Mouse (Mus musculus) left cerebral cortex, adult 18-20 months (tissue): ENCODE measurements around the gene Cyp11a1. TPM values are rescaled to one million over a fixed set of nuclear protein-coding genes. Genes with fewer than 3 reads are reported as not detected.

Experiments
- DNase-seq, 2 experiments: peaks; one replicate each; pipeline ENCODE4 v3.0.0; 2021 to 2022; ENCODE audit warnings: low spot score in 2 of 2, mixed read lengths in 1 of 2
- long read RNA-seq, 2 experiments: library from polyadenylated mRNA; stranded (forward); transcript quantifications; one replicate each; pipeline ENCODE4 v2.0.0; 2021
- total RNA-seq, 2 experiments: library from RNA; stranded (reverse); gene quantifications; 2 replicates each; pipeline ENCODE4 v1.2.3; 2021

The Cyp11a1 gene
- total RNA-seq, result 1 to 10 TPM; 1.8 to 2.7 TPM
- long read RNA-seq, experiment 1, partial matches to known transcripts, result 1 of 3 reads
- long read RNA-seq, experiment 1, other reads (novel, unspliced or antisense), result 2 of 3 reads
- long read RNA-seq, experiment 2, partial matches to known transcripts, result 5 of 6 reads
- long read RNA-seq, experiment 2, other reads (novel, unspliced or antisense), result 1 of 6 reads

DNA sequence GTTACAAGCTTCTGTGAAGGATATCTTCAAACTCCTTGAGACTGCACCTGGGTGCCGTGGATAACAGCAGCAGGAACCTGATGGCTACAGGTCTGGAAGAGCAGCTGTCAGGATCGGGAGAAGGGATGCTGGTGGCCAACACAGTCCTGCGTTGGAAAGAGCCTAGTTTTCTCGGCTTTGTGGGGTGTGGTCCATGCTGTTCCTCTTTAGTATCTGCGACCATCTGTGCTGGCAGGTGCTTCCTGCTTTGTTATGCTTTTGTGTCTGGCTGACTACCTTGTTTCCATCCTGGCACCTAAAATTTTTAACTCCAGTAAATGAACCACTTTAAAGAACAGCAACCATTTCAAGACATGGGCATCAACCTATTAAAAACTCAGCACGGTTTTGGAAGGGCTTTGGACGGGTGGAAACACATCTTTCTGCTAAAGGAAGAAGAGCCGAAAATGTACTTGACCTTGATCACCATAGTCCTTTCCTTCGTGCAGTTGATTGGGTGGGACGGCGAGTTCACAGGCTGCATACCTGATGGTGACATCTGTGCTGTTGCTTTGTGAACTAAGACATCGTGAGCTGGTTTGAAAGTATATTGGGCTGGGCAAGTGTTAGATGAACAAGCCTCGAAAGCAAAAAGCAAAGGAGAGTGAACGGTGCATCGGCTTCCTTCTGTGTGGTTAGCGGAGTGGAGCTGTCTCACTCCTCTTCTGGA lies at the start of gene Cyp11a1:
Gene Cyp11a1 (plus strand): TSS at position 659 of the 709 bp plus-strand sequence.
- DNase-seq, result no peak

DNA sequence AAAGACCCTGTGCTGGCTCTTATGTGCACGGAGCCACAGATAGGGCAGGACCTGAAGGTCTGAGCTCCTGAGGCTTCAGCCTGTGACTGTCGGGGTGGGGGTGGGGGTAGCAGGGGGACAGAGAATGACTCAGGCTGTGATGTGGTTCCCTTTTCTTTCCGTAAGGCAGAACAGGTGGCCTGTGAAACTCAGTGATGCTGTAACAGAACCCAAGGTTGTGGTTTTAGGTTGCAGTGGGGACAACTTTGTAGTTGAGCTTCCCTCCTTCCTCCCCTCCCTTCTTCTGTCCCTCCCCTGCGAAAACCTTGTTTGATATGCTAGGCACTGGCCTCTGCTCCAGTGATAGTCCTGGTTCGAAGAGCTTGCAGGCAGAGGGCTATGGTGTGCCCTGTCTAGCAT lies 49.4 kb upstream of the Cyp11a1 start:
- DNase-seq, result no peak

DNA sequence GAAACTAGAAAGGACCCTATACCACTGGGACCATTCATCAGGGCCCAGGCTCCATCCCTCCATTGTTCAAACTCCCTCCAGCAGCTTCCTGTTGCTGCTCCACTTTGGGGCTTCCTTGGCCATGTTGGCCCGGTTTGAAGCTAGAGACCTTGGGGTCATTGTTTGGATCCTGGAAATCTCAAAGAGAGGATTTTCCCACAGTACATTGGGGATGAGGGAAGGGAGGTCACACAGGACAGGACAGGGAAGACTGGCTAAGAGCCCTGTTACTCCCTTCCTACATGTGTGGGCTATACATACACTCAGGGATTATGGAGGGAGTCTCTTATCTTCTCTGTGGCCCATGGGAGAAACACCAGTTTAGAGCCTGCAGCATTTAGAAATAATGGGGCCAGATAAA lies 47.6 kb upstream of the Cyp11a1 start:
- no peak for DNase-seq

DNA sequence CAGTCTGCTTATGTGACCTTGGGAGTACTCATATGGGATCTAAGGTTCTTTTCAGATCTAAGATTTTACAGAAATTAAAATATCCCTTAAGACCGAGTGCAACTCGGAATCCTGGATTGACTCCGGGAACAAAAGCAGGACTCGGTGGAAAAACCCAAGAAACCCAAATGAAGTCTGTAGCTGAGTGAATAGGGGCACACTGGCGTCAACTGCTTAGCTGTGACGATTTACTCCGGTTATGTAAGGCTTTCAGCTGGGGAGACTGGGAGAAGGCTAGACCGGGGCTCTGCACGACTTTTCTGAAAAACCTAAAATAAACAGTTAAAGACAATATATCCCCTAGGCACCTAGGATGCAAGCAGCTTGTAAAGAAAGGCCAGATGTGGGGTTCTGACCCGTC lies 46.8 kb upstream of the Cyp11a1 start:
- no peak for DNase-seq

DNA sequence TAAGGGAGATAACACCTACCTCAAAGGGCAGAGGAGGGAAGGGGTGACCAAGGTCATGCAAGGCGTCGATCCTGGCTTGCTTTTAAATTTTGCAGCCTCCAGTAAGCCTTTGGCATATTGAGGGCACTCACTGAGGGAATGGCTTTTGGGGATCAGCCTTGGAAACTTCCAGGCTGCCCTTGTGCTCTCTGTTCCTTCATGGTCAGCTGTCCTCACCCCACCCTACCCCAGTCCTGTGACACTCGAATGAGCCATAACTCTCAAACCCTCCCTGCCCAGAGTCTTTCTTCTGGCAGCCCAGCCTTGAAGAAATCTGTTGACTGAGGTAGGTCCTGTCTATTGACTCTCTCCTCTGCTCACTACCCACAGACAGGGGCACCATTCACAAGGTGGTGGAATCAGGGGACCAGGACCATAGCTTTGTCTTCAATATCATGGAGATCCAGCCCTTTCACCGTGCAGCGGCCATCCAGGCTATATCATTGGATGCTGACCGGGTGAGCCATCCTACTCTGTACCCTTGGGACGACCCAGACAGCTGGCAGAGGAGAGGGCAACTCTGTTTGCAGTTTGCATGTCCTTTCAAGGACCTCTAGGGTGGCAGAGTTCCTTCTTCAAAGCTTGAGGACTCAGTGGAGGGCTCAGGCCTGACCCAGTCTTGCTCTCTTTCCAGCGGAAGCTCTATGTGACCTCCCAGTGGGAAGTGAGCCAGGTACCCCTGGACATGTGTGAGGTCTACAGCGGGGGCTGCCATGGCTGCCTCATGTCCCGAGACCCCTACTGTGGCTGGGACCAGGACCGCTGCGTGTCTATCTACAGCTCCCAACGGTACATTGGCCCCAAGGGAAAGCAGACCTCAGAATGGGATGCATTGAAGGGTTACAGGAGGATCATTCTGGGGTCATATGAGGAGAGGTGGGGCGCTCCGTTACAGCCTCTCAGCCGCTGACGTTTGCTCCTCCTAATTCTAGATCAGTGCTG lies 46.0 kb upstream of the Cyp11a1 start:
- no peak for DNase-seq

GRCm38 (mm10) chr9:57961226-57961625 lies 45.0 kb upstream of the Cyp11a1 start:
- no peak for DNase-seq

GRCm38 (mm10) chr9:57961863-57962778 lies 44.1 kb upstream of the Cyp11a1 start:
- DNase-seq, result no peak

DNA sequence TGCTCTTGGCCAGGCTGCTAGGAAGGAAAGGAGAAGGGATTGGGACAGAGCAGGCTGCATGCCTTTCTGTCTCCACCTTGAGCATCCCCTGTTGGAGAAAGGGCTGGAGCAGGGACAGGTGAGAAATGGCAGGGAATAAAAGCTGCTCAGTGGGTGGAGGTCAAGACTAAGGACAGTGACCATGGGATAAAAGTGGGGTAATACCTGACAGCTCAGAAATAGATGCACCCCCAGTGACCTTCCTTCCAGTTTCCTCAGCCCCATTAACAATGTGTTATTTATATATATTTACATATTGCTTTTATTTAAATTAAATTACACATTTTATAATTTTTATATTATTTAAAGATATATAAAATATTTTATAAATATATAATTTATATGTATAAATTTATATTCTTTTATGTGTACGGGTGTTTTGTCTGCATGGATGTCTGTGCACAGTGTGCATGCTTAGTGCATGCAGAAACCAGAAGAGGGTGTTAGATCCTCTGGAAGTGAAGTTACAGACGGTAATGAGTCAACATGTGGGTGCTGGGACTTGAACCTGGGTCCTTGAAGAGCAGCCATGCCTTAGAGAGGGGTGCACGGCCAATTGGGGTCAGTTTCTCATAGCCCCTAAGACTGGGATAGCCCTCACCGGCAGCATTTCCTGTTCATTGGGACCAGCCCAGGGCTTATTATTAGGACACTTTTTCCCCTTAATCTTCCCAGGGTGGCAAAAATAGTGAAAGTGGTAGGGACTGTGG lies 42.8 kb upstream of the Cyp11a1 start:
- DNase-seq, result no peak

GRCm38 (mm10) chr9:57963998-57964395 lies 42.2 kb upstream of the Cyp11a1 start:
- DNase-seq, result no peak

DNA sequence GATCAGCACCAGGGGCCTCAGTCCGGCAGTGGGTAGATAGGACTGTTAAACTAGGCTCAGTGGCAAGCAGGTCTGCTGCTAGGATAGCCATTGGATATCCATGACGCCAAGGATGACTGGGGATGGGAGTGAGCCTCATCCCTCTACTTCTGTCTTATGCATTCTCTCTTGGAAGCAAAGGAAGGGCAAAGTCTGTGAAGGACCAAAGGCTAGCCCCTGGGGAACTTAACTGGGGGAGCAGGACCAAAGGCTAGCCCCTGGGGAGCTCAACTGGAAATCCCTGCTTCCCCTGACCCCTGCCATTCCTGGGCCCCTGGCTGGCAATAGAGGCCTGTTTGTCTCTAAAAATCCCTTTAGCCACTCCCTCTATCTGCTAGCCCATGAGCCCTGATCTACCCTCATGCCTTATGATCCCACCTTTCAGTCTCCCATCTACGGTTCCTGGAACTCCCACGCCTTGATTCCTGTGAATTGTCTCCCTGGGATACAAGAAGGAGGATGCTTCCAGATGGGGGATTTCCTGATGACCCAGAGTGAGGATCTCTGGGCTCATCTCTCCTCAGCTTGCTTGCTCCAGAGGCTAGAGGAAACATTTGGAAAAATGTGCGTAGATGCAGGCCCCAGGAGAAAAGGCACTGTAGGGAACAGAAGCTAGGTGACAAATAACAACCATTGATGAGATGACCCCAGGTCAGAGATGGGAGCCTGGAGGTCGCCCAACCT lies 41.5 kb upstream of the Cyp11a1 start:
- no peak for DNase-seq

- DNase-seq, result peak in 1 of 2 experiments; percentile 38
These were observed 40.7 kb upstream of the Cyp11a1 start for GRCm38 (mm10) chr9:57965281-57966185.

DNA sequence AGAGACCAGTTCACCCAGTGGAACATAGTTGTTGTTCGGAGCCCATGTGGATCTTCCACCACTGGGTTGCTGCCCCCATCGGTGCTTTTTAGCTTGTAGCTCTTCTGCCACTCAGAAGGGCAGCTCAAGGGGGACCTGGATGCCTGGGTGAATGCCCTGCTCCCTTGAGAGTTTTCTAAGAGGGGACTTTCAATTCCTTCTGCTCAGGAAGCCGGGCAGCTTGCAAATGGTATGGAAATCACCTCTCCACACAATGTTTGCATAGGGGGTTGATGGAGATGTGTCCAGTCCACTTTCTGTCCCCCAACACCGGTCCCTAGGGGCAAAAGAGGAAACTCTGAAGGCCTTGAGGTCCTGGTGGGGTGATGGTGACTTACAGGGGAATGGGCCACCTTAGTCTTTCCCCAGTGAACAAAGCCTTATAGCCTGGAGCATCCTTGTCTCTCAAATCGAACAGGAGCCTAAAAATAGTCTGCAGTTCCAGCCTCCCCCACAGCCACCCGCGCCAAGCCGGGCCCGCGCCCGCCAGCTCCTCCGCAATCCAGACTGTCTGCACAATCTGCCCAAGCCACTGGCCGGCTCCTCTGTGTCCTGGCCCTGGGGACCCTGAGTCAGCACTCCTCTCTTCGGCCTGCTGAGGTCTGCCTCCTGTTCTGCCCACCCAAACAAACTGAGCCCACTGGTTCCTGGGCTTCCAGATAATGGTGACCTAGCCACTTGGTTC lies 38.8 kb upstream of the Cyp11a1 start:
- DNase-seq, result peak; percentile 68 to 85

DNA sequence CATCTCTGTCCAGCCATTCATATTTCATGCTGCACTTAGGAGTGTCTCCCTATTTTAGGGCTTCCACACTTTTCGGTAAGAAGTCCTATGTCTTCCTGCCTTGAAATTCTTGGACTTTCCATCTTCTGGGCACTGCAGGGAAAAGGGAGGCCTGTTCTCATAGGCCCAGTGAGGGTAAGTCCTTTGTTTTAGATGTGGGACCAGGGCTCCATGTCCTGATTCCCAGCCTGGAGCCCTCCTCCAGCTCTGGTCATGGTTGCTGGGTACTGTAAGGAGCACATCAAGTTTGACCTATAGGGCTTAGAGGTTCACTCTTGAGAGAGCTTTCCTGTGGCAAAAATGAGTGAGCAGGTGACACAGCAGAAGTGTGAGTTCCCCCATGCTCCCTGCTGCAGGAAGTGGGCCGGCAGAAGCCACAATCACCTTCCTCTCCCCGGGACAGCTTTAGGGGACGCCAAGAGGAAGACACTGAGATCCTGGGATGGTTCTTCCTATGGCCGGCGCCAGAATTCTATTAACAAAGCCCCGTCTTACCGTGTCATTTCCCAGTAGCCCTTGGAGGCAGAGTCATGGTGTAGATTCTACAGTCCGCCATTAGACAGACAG lies 37.9 kb upstream of the Cyp11a1 start:
- DNase-seq, result no peak

DNA sequence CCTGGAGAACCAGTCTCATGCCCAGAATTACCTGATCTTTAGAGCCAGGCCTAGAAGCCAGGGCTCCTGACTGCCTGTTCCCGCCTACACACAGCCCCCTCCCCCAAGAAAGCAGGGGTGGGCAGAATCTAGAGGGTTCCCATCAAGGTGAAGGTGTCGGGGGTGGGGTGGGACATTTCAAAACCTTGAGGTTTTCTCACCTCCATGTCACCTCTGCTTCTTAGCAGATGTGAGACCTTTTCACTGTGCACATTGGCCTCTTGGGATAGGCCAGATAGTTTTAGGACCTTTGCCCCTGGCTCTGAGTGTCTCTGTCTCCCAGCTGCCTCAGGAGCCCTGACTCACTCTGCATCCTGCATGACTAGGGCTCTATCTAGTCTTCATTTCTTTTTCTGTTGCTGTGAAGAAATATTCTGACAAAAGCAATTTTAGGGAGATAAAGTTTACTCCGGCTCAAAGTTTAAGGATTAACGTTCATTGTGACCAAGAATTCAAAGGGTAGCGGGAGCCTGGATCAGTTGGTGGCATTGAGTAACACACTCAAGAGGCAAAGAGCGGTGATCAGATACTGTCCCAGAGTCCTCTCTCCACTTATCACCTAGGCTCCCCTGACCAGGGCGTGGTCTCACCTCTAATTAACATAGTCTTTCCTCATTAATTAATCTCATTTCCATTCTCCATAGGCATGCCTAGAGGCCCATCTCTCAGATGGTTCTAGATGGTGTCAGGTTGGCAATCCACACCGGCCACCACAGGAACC lies 37.2 kb upstream of the Cyp11a1 start:
- DNase-seq, result no peak

DNA sequence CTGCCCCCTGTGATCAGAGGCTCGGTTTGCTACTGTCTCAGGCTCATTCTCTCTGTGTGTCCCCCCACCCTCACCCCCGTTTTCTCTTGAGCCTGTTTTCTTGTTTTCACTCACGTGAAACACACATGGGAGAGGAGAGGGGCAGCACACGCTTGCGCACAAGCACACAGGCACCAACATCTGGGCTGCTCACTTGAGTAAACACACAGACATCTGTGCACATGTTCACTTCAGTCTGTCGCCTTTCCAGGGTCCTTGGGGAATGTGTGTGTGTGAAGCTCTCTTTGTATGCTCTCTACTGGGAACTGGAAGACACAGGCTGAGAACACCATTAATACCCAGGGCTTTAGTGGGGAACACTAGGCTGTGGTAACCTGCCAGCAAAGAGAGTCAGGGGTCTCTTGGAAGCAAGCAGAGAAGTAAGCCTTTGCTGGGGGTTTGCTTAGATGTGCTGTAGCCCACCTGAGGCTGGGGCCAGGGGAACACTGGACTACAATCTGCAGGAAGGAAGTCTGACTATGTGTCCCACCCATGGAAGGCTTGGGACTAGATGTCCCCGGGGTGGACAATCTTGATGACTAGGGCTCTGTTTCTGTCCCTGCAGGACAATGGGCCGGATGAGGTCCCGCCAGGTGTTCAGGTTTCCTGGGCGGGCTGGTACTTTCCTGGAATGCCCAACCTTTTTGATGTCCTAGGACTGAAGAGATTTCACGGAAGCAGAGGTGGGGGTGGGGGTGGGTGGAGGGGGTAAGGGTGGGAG lies 36.3 kb upstream of the Cyp11a1 start:
- no peak for DNase-seq

- DNase-seq, result no peak
These were observed 34.8 kb upstream of the Cyp11a1 start for GRCm38 (mm10) chr9:57971413-57971812.
